Mouse (Mus musculus) brain, adult 2 months (tissue): ENCODE measurements around the gene Slc19a3.

Source experiments
- DNase-seq: peaks from one replicate; pipeline ENCODE4 v3.0.0; 2011; ENCODE audit warnings: low read depth, low spot score

Slc19a3 gene

GRCm38 (mm10) chr1:83038109-83038672 lies at the start of gene Slc19a3:
Slc19a3 (minus strand) TSS chr1:83038448.
- DNase-seq: peak; percentile 83

- DNase-seq: no peak
Observed at GRCm38 (mm10) chr1:83084790-83085189, 46.5 kb upstream of the Slc19a3 start.

DNA sequence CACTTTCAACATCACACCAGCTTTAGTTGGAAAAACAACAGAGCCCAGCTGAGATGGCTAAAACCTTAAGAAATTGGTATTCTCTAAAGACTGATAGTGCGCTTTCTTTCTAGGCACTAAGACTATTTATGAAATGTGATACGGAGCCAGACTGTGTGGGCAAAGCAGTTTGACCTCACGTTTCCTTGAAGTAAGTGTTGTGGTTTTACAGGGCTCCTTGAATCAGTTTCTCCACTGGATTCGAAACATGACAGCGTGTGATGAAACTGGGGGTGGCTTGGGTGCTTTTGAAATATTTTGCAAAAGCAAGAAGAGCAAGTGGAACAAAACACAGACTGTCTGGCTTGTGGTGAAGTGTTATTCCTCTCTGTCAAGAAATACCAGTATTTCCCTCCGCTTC lies 38.8 kb upstream of the Slc19a3 start:
- peak; percentile 35 for DNase-seq

DNA sequence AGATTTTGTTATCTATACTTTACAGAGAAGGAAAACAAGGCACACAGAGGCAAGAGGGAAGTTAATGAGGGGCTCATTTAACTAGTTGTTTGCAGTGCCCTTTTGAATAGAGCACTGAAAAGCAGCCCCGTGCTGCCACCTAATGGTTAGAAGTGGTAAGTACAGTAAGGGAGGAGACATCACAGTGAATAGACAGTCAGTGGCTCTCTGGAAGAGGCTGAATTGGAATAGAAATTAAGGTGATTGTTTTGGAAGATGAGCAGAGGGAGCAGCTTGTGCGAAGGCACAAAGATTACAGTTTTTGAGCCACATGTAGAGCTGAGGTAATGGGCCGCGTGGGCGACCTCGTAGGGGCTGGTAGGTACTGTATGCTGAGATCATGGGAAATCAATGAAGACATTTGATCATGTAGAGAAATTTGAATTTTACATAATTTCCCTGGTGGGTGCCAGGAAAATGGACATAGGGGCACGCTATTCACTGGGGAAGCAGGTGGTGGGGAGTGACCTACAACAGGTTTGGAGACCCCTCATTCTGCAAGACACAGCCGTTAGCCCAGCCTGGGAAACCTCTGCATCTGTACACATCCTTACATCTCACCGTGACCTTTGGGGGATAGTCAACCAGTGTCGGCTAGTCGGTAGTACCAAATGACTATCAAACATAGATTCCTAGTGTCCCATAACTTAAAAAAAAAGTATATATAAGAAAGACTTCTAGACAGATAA lies 38.1 kb upstream of the Slc19a3 start:
- peak; percentile 60 for DNase-seq

GRCm38 (mm10) chr1:83075526-83076189 lies 37.4 kb upstream of the Slc19a3 start:
- no peak for DNase-seq

DNA sequence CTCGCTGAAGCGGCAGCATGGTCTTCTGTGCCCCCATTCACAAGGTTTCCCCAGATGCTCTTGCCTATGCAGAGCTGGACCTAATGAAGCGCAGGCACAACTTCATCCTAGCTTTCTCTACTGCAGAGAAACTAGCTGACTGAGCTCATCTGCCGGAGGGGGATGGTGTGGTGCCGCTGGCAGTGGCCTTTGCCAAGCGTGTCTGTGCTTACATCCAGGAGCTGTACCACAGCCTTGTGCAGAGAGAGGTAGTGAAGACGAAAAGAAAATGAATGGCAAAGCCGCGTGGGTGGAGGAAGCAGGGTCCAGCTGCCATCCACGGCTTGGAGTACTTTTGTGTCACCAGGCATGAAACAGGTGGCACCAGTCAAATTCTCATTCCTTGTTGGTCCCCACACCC lies 29.0 kb upstream of the Slc19a3 start:
- DNase-seq: peak; percentile 28

DNA sequence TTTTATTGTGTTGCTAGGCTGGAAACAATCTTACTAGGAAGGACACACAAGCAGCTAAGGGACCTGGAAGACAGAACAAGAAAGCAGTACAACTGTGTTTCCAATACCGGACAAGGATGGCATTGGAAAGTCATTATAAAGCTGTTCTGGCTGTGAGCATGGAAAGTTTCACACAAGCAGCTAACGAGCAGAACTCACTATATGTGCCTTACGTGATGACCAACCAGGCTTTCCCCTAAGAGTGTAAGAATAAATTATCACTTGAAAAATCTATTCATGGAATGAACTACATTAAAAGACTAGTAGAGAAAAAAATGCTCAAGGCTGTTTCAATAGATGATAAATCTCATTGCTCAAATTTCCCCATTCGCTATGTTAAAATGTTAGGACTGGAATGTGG lies 28.3 kb upstream of the Slc19a3 start:
- peak; percentile 9 for DNase-seq

- peak; percentile 63 for DNase-seq
Observed at GRCm38 (mm10) chr1:83064851-83065250, 26.6 kb upstream of the Slc19a3 start.

DNA sequence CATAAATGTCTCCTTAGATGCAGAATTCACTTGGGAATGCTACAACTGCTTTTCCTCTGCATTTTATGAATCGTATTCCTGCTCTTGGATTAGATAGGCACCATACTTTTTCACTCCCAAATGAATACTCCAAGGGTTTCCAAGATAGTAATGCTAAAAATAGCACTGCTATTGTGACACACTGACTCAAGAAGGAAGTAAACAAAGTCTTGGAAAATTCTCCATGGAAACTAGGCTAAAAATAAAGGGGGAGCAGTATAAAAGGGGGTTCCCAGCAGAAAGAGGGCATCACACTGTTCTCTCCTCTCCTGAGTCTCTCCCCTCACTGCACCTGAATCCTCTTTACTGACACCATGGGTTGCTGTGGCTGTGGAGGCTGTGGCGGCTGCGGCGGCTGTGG lies 22.4 kb upstream of the Slc19a3 start, which contains the start of gene Krtap28-13:
Gene Krtap28-13, plus strand, starts transcription at position 288 of the 400 bp plus-strand sequence.
- peak; percentile 30 for DNase-seq

GRCm38 (mm10) chr1:83059278-83059677 lies 21.0 kb upstream of the Slc19a3 start, which contains the start of gene A030005K14Rik:
A030005K14Rik (minus strand) TSS chr1:83059378.
- DNase-seq: no peak

DNA sequence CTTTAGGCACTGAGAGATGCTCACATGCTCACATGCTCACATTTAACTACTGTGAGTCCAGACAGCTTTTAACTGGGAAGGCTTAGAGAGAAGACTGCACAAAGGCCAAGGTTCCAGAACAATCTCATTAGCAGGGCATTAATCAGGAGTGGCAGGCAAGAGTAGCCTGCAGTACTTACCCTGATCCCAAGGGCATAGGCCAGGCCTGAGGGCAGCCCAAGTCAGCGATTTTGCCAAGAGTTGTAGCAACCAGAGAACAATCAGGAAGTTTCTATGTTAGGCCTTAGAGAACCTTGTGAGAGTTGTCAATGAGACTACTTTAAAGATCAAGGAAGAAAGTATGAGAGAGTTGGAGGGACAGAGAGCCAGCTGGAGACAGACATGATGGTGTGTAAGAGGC lies 20.2 kb upstream of the Slc19a3 start:
- no peak for DNase-seq

DNA sequence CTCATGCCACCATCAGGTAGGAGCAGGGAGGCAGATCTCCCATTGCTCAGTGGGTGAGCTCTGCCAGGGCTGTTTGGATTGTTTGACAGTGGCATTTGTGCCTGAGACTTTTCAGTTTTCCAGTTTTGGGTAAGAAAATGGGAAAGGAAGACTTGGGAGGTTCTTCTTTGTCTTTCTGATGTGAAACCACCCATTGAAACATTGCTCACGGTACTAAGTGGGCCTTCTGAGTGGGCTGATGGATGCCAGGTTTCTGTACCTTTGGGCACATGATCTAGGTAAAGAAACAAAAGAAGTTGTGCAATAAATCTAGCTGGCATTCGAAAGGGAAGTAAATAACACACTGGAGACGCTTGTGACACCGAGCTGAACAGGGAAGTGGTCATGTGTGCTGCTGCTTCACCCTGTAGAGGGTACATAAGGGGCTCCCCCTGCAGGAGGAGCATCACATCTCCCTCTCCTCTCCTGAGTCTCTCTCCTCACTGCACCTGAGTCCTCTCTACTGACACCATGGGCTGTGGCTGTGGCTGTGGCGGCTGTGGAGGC lies 6.7 kb upstream of the Slc19a3 start, which contains the start of gene Gm47969:
Gene Gm47969, plus strand, starts transcription at position 51 of the 546 bp plus-strand sequence.
- no peak for DNase-seq

- no peak for DNase-seq
Observed at GRCm38 (mm10) chr1:83042380-83042779, 4.1 kb upstream of the Slc19a3 start, which contains the start of gene Krtap28-10. Krtap28-10 (minus strand) TSS chr1:83042480.

DNA sequence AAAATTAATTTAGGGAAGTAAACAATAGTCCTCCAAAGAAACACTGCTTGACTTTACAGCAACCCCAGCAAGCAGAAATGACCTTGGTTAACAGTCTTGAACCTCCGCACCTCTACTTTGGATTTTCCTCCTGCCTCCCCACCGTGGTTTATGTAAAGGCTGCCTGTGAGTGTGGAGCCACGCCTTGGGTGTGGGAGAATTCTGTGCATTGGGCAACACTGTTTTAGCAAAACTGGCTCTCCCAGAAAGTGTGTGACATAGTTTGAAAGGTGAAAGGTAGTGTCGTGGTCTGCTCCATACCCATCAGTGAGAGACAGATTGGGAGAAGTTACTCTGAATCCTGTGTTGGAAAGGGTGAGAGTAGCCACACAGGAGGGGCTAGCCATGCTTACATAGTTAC lies 832 bp upstream of the Slc19a3 start:
- DNase-seq: no peak

DNA sequence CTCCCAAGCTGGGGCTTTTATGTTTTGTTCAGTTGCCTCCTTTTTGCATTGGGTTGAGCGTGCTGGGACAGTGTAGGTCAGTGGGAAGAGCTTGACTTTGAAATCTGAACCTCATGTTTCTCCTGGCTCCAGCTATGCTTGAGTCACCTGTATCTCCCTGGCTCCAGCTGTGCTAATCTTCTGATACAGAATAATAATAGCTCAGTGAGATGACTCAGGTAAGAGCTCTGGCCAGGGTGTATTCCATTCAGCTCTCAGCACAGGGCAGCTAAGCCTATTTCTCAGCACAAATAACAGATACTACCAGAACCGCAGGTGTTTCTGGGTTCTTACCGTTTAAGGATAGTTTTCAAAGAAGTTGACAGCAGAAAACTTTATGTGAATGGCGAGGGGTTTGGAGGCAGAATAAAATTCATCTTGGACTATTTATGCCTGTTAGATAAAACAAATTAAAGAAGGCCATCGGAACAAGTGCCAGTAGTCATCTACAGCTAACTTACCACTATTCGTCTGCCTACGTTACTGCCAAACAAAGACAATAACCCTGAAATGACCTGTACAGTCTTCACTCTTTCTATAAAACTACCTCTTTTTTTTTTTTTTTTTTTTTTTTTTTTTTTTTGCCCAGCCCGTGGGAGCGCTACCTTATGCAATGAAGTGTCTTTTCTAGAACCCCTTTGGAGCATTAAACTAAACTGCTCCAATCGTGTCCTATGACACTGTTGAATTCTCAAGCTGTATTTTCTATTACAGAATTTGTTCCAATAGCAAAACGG lies 1.2 kb downstream of the Slc19a3 start:
- peak; percentile 21 for DNase-seq

DNA sequence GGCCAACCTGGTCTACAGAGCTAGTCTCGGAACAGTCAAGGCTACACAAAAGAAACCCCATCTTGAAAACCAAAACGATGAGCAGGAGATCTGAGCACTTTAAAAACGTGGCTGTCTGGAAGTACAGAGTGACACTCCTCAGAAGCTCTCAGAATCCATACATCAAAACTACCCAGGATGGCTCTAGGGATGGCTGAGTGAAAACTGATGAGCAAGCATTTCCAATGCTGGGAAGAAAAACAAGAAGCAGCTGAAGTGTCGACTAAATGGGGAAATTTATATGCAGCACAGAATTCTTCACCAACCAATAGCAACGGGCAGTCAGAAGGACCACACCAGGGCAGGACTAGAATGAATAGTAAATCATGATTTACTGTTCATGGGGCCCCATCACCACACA lies 3.7 kb downstream of the Slc19a3 start:
- no peak for DNase-seq

- no peak for DNase-seq
Observed at GRCm38 (mm10) chr1:83032508-83032907, 5.7 kb downstream of the Slc19a3 start.

GRCm38 (mm10) chr1:83031950-83032349 lies 6.3 kb downstream of the Slc19a3 start:
- no peak for DNase-seq

DNA sequence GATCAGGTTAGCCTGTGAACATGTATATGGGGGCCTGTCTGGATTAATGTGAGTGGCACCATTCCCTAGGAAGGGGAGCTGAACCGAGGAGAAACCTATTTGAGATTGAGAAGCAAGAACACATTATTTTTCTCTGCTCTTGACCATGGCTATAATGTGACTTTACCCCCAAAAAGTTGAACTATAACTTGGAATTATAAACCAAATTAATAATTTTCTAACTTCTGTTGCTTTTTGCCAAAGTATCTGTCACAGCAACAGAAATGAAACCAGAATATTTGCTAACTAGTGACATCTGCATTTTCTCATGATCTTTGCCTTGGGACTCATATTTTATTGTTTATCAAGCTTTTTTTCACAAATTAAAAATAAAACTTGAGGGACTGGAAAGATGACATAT lies 21.7 kb downstream of the Slc19a3 start:
- DNase-seq: no peak

DNA sequence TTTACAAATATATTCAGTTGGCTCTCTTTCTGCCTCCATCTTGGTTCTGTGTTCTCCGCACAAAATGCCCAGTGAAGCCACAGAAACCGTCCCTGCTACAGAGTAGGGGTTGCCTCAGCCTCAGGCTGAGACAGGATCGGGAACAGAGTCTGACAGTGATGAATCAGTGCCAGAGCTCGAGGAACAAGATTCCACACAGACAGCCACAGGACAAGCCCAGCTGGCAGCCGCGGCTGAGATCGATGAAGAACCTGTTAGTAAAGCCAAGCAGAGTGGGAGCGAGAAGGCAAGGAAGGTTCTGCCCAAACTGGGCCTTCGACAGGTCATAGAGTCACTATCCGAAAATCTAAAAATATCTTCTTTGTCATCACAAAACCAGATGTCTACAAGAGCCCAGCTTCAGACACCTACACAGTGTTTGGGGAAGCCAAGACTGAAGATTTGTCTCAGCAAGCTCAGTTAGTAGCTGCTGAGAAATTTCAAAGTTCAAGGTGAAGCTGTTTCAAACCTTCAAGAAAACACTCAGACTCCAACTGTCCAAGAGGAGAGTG lies 22.8 kb downstream of the Slc19a3 start:
- DNase-seq: peak; percentile 12

- DNase-seq: no peak
Observed at GRCm38 (mm10) chr1:83014477-83014876, 23.8 kb downstream of the Slc19a3 start.
